Mouse (Mus musculus) ovary, postnatal 10 days (tissue): Measurements from ENCODE around the gene Tmem214.

Source experiments
- DNase-seq: peaks from one replicate; pipeline ENCODE4 v3.0.0; 2022; ENCODE audit warnings: low spot score

Tmem214 gene

GRCm38 (mm10) chr5:30867712-30868111, at the start of gene Tmem214:
Gene Tmem214 (plus strand): TSS chr5:30868012.
- DNase-seq, result no peak

GRCm38 (mm10) chr5:30818758-30819309, 49.0 kb upstream of the Tmem214 start:
- DNase-seq, result no peak

GRCm38 (mm10) chr5:30822689-30823088, 45.1 kb upstream of the Tmem214 start:
- no peak for DNase-seq

GRCm38 (mm10) chr5:30823091-30823490, 44.7 kb upstream of the Tmem214 start:
- no peak for DNase-seq

- no peak for DNase-seq
Measured at GRCm38 (mm10) chr5:30824124-30824988, 43.5 kb upstream of the Tmem214 start.

- no peak for DNase-seq
Measured at GRCm38 (mm10) chr5:30825166-30825565, 42.6 kb upstream of the Tmem214 start.

- DNase-seq, result no peak
Measured at GRCm38 (mm10) chr5:30825821-30826220, 42.0 kb upstream of the Tmem214 start.

- no peak for DNase-seq
Measured at GRCm38 (mm10) chr5:30833416-30833815, 34.4 kb upstream of the Tmem214 start.

- no peak for DNase-seq
Measured at GRCm38 (mm10) chr5:30839731-30840130, 28.1 kb upstream of the Tmem214 start.

- no peak for DNase-seq
Measured at GRCm38 (mm10) chr5:30841896-30842295, 25.9 kb upstream of the Tmem214 start.

GRCm38 (mm10) chr5:30849891-30850555, 17.8 kb upstream of the Tmem214 start:
- DNase-seq, result no peak

- DNase-seq, result no peak
Measured at GRCm38 (mm10) chr5:30850556-30850925, 17.3 kb upstream of the Tmem214 start.

GRCm38 (mm10) chr5:30853522-30853921, 14.3 kb upstream of the Tmem214 start:
- DNase-seq, result no peak

- no peak for DNase-seq
Measured at GRCm38 (mm10) chr5:30855674-30856073, 12.1 kb upstream of the Tmem214 start.

GRCm38 (mm10) chr5:30856124-30856523, 11.7 kb upstream of the Tmem214 start:
- DNase-seq, result no peak

GRCm38 (mm10) chr5:30863852-30864251, 4.0 kb upstream of the Tmem214 start:
- no peak for DNase-seq

- DNase-seq, result no peak
Measured at GRCm38 (mm10) chr5:30864322-30864721, 3.5 kb upstream of the Tmem214 start.

- DNase-seq, result no peak
Measured at GRCm38 (mm10) chr5:30866871-30867270, 941 bp upstream of the Tmem214 start.

GRCm38 (mm10) chr5:30868981-30869380, 1.2 kb downstream of the Tmem214 start:
- no peak for DNase-seq

- DNase-seq, result peak; percentile 87
Measured at GRCm38 (mm10) chr5:30869405-30870130, 1.8 kb downstream of the Tmem214 start.

GRCm38 (mm10) chr5:30870131-30870406, 2.3 kb downstream of the Tmem214 start:
- DNase-seq, result no peak

GRCm38 (mm10) chr5:30872574-30872973, 4.8 kb downstream of the Tmem214 start:
- DNase-seq, result no peak

- no peak for DNase-seq
Measured at GRCm38 (mm10) chr5:30874365-30874764, 6.6 kb downstream of the Tmem214 start.
